Mouse (Mus musculus) hindbrain, embryonic 12.5 days (tissue): ENCODE measurements around the gene Sgpl1. TPM values are rescaled to one million over a fixed set of nuclear protein-coding genes. Genes with fewer than 3 reads are reported as not detected.
"Not testable (repeated sequence)": the region's sequence is repeated elsewhere in the genome, so short reads cannot be mapped to it uniquely, and the experiment has no call there.

ENCODE experiments used
- ATAC-seq: fragments of 200-750 bp; cut with Nextera tagmentation; 2 replicates; pipeline ENCODE4 v1.8.0; 2017; ENCODE audit warnings: moderate TSS enrichment; ENCODE audit not compliant: low FRiP score
- H3K27ac ChIP-seq: fragments of 300-500 bp; sonication (generic); 2 replicates; pipeline ENCODE4 v1.5.1; 2016; ENCODE audit warnings: mild to moderate bottlenecking
- H3K27me3 ChIP-seq: fragments of 300-500 bp; sonication (generic); 2 replicates; pipeline ENCODE4 v1.6.1; 2016; ENCODE audit warnings: mild to moderate bottlenecking
- H3K36me3 ChIP-seq: fragments of 300-500 bp; sonication (generic); 2 replicates; pipeline ENCODE4 v1.6.1; 2016; ENCODE audit warnings: mild to moderate bottlenecking
- H3K4me1 ChIP-seq: fragments of 300-500 bp; sonication (generic); 2 replicates; pipeline ENCODE4 v1.6.1; 2016
- H3K4me2 ChIP-seq: fragments of 300-500 bp; sonication (generic); replicated peaks from 2 replicates; pipeline ENCODE4 v1.6.1; 2016; ENCODE audit warnings: mild to moderate bottlenecking
- H3K4me3 ChIP-seq: fragments of 300-500 bp; sonication (generic); 2 replicates; pipeline ENCODE4 v1.5.1; 2016; ENCODE audit warnings: mild to moderate bottlenecking
- H3K9ac ChIP-seq: fragments of 300-500 bp; sonication (generic); 2 replicates; pipeline ENCODE4 v1.6.1; 2016; ENCODE audit warnings: mild to moderate bottlenecking, moderate library complexity
- H3K9me3 ChIP-seq: fragments of 300-500 bp; sonication (generic); replicated peaks from 2 replicates; pipeline ENCODE4 v1.6.1; 2016; ENCODE audit warnings: mild to moderate bottlenecking
- WGBS: fragments of 180-500 bp; shearing (Covaris S2); methylation state at CpG from one replicate; pipeline ENCODE4 v1.1.7; 2016; 5-methylcytosine and 5-hydroxymethylcytosine counted together
- polyA plus RNA-seq: library from polyadenylated mRNA; unstranded; fragments of >200 nt; fragmentation: Nextera tagmentation; extraction: Ambion mirVana; gene quantifications from 2 replicates; pipeline ENCODE4 v1.2.1, GENCODE M21; 2016

The Sgpl1 gene
- polyA plus RNA-seq, 1 experiment from 2014 or later = 91.7 TPM

- peaks cover 23% of the 10 kb centered on the region for H3K36me3 ChIP-seq
- not testable (repeated sequence) for ATAC-seq, H3K9me3 ChIP-seq, H3K4me2 ChIP-seq, H3K4me3 ChIP-seq, H3K27ac ChIP-seq, H3K4me1 ChIP-seq, H3K27me3 ChIP-seq, H3K9ac ChIP-seq
- WGBS = 90% methylated on average over 4 of the region's 4 CpGs
Observed at GRCm38 (mm10) chr10:61121732-61122131, 25.8 kb downstream of the Sgpl1 start.

DNA sequence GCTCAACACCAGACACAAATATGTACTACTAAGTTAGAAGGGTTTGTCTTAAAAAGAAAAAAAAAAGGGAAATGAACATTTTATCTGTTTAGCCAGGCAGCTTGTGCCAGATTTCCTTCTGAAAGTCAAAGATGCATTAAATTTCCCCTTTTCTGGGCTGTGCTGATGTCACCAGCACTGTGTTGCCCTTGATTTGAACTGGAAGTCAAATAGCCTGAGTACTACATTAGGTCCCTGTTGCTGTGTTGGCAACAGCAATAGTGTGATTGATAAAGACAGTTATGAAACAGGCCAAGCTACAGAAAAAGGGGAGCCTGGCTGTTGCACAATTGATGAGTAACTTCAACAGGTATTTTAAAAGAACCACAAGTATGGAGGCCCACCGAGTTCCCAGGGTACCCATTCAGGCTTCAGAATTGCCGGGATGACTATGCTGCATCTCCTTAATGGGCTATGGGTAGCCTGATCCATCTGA, 33.2 kb downstream of the Sgpl1 start:
- Histone ChIP-seq H3K4me3 (no peak overlapping the region), H3K27me3 (no peaks in the 10 kb centered on the region), H3K36me3 (peaks cover 44% of the 10 kb centered on the region), H3K4me1 (no peaks in the 10 kb centered on the region), H3K9me3 (no peaks in the 10 kb centered on the region), H3K4me2 (no peak overlapping the region), H3K27ac (no peak overlapping the region), H3K9ac (no peak overlapping the region)
- ATAC-seq = no peak
- WGBS = 100% methylated on average over 2 of the region's 2 CpGs

DNA sequence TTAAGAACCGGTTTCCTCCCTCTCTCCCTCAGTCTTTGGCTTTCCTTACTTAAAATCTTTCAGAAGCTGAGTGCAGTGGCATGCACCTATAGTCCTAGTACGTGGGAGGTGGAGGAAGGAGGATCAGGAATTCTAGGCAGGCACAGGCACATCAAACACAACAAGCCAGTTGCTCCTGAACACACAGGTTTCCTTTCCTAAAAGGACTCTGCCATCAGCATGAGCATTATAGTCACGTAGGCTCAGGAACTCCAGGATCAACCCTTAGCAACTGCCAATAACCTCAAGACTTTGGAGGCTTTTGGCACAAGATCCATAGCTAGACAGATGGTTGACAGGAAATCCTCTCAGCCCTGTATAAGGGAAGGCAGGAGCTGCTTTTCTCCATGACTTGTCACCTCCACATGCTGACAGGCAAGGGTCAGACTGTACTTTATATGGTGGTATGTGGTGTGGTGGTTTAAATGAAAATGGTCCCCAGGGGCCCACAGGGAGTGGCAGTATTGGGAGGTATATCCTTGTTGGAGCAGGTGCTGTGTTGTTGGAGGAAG, 43.9 kb downstream of the Sgpl1 start:
- peaks cover 95% of the 10 kb centered on the region for H3K36me3 ChIP-seq
- no peak overlapping the region for H3K9ac ChIP-seq
- no peaks in the 10 kb centered on the region for H3K27me3 ChIP-seq
- no peaks in the 10 kb centered on the region for H3K9me3 ChIP-seq
- no peaks in the 10 kb centered on the region for H3K4me1 ChIP-seq
- H3K4me3 ChIP-seq = no peak overlapping the region
- H3K27ac ChIP-seq = no peak overlapping the region
- 93% methylated on average over 3 of the region's 3 CpGs for WGBS
- no peak for ATAC-seq
- no peak overlapping the region for H3K4me2 ChIP-seq

DNA sequence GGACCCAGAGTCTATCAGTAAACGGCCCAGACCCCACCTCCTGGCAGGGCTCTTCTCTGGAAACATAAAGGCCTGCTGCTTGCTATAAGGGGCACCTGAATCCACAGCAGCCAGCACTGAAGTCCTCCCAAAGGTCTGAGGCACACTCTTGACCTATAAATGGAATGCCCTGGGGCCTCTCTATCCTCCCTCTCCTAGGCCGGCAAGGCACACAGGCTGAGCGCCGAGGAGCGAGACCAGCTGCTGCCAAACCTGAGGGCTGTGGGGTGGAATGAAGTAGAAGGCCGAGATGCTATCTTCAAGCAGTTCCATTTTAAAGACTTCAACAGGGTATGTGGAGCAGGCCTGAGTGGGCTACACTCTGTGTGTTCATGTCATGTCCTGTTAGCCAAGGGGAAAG, 55.6 kb downstream of the Sgpl1 start:
- WGBS = 69% methylated on average over 6 of the region's 6 CpGs
- no peaks in the 10 kb centered on the region for H3K27me3 ChIP-seq
- no peaks in the 10 kb centered on the region for H3K9me3 ChIP-seq
- no peak overlapping the region for H3K27ac ChIP-seq
- H3K36me3 ChIP-seq = no peaks in the 10 kb centered on the region
- H3K4me2 ChIP-seq = no peak overlapping the region
- no peak overlapping the region for H3K4me3 ChIP-seq
- H3K9ac ChIP-seq = no peak overlapping the region
- ATAC-seq = no peak
- peaks cover 12% of the 10 kb centered on the region for H3K4me1 ChIP-seq

DNA sequence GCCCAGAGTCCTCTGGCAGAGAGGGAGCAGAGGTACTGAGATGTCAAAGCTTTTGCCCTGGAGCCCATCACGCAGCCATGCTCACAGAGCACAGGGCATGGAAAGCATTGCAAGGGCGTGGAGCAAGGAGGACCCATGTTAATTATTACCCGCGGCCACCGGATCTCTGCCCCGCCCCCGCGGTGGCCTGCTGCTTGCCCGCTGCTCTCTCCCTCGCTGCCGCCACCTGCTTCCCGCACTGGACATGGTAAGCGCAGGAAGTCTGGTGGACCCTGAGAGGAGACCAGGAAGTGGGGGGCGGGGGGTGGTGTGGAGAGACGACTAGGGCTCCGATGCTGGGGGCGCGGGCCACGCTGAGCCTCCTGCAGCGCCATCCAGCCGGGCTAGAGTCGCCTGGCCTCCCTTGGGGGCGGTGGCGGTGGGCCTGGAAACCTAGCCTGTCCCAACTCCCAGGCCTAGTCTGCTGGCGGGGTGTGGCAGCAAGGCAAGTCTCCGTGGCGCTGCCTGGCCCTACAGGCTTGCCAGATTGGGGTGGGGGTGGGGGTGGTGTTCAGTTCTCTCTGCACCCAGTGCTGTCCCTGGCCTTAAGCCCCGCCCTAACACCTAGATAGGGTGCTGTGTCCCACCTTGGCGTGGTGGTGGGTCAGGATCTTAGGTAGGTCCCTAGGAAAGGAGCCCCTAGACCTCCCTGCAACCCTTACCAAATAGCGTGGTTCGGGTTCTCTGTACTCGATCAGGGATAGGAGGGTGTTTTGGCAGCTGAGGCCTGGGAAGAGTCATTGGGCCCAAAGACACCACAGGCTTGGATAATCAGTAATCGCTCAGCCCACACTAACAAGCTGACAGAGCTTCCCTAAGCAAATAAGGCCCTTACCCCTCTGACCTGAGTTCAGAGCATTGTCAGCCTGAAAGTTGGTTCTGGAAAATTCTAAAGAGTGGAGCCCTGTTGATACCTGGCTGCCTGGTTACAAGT, 58.0 kb downstream of the Sgpl1 start, which contains the start of gene Pcbd1:
Gene Pcbd1, plus strand, starts transcription at position 162 of the 973 bp plus-strand sequence.
- peak; percentile 62 for ATAC-seq
- Histone ChIP-seq H3K36me3 (no peaks in the 10 kb centered on the region), H3K9me3 (no peaks in the 10 kb centered on the region), H3K27ac (peak within 1 kb of the TSS; percentile 52), H3K9ac (peak within 1 kb of the TSS; percentile 69), H3K4me3 (peak within 1 kb of the TSS; percentile 33), H3K27me3 (no peaks in the 10 kb centered on the region), H3K4me1 (peaks cover 17% of the 10 kb centered on the region), H3K4me2 (peak within 1 kb of the TSS; percentile 77)
- WGBS = 9% methylated on average over 31 of the region's 33 CpGs

DNA sequence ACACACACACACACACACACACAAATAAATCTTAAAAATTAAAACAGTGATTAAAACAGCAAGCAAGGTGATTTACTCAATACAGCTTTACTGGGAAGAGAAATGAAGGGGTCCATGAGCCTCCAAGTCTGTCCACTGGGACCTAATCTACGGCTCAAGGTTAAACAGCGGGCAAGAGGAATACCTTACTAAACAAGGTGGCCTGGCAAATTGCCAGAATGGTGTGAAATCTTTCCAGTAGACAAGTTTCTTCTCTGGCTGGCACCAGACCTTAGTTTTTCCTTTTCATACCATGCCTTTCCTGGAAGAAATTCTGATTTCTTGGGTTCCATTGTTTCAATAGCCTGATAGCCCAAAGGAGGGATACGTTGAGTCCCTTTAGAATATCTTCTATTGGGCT, 59.0 kb downstream of the Sgpl1 start:
- Histone ChIP-seq H3K4me3 (no peak overlapping the region), H3K9me3 (no peaks in the 10 kb centered on the region), H3K4me1 (peaks cover 17% of the 10 kb centered on the region), H3K27me3 (no peaks in the 10 kb centered on the region), H3K4me2 (no peak overlapping the region), H3K36me3 (no peaks in the 10 kb centered on the region), H3K9ac (no peak overlapping the region), H3K27ac (no peak overlapping the region)
- no peak for ATAC-seq
- WGBS = 93% methylated on average over 3 of the region's 3 CpGs

- ATAC-seq = peak; percentile 62; the same call in 1 of the 2 replicates
- 40% methylated on average over 3 of the region's 3 CpGs for WGBS
- H3K27ac ChIP-seq = peak overlapping the region; percentile 37
Observed at GRCm38 (mm10) chr10:61086502-61086901, 61.0 kb downstream of the Sgpl1 start.

DNA sequence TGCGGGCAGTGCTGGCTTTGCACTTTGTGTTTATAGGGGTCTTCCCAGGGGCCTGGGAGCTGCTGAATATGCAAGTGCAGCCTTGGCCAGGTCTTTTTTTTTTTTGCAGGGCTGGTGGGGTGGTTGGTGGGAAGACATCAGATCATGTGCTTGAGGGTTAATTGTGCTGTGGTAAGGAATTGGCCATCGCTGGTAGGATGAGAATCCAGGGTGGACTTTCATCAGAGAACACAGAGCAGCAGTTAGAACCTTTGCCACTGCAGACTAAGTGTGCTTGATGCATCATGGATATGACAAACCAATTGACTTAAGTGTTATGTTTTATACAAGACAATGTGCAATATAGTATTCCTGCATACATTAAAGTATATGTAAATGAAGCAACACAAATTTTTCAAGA, 62.1 kb downstream of the Sgpl1 start:
- Histone ChIP-seq H3K4me2 (no peak overlapping the region), H3K9me3 (no peaks in the 10 kb centered on the region), H3K4me3 (no peak overlapping the region), H3K27me3 (no peaks in the 10 kb centered on the region), H3K9ac (no peak overlapping the region), H3K36me3 (no peaks in the 10 kb centered on the region), H3K27ac (no peak overlapping the region), H3K4me1 (peaks cover 21% of the 10 kb centered on the region)
- 88% methylated on average over 2 of the region's 2 CpGs for WGBS
- no peak for ATAC-seq

More at GRCm38 (mm10) chr10:61086502-61086901, 61.0 kb downstream of the Sgpl1 start:
- no peaks in the 10 kb centered on the region for H3K27me3 ChIP-seq
- no peak overlapping the region for H3K4me2 ChIP-seq
- H3K4me3 ChIP-seq = no peak overlapping the region
- H3K9me3 ChIP-seq = no peaks in the 10 kb centered on the region
- no peaks in the 10 kb centered on the region for H3K36me3 ChIP-seq
- peaks cover 17% of the 10 kb centered on the region for H3K4me1 ChIP-seq
- H3K9ac ChIP-seq = no peak overlapping the region

DNA sequence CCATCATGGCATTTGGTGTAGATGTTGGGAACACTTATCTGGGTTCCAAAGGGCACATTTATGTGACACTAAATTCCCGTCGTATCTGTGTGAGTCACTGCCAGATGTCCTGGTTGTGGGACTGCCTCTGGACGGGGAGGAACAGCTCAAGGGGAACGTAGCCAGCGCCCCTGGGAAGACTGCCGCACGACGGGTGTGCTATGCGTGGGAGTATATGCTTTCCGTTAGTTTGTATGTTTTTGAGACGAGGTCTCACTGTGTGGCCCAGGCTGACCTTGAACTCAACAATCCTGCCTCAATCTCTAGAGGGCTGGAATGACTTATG, 66.6 kb downstream of the Sgpl1 start:
- Histone ChIP-seq H3K27ac (peak overlapping the region; percentile 83), H3K27me3 (no peaks in the 10 kb centered on the region), H3K36me3 (no peaks in the 10 kb centered on the region), H3K4me3 (no peak overlapping the region), H3K4me2 (no peak overlapping the region), H3K4me1 (peaks cover 6% of the 10 kb centered on the region; the same call in 1 of the 2 replicates), H3K9me3 (no peaks in the 10 kb centered on the region), H3K9ac (no peak overlapping the region)
- ATAC-seq = no peak
- WGBS = 82% methylated on average over 11 of the region's 11 CpGs

DNA sequence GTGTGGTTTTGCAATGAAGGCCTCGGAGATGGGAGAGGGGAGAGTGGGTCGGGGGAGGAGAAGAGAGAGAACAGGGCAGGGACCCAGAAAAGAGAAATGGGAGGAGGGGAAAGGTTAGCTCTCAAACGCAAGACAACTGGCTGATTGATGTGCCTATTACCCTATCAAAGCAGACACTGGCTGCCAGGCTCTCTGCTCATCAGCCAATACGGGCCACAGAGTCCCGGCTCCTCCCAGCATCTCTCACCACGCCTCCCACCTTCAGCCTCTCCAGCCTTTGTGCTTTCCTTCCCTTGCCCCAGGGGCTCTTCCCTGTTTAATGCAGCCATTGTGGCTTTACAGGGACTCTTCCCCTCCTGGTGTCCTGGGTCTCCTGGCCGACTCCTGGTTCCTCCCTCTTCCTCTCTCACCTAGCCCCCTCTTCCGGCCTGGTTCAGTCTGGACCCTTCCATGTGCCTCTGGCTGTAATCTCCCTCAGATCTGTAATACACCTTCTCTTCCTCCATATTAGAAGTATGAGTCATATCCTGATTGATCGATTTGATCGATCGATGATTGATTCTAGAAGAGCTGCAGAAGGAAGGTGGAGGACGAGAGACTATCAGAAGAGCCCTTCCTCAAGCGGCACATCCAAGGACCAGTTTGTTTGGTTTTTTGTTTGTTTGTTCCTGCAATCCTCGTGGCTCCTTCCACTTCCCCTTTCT, 67.1 kb downstream of the Sgpl1 start:
- Histone ChIP-seq H3K9me3 (no peaks in the 10 kb centered on the region), H3K4me2 (peak overlapping the region; percentile 41), H3K27ac (peak overlapping the region; percentile 83), H3K4me1 (peaks cover 6% of the 10 kb centered on the region; the same call in 1 of the 2 replicates), H3K36me3 (no peaks in the 10 kb centered on the region), H3K9ac (no peak overlapping the region), H3K4me3 (no peak overlapping the region), H3K27me3 (no peaks in the 10 kb centered on the region)
- WGBS = 43% methylated on average over 14 of the region's 14 CpGs
- ATAC-seq = peak; percentile 97

DNA sequence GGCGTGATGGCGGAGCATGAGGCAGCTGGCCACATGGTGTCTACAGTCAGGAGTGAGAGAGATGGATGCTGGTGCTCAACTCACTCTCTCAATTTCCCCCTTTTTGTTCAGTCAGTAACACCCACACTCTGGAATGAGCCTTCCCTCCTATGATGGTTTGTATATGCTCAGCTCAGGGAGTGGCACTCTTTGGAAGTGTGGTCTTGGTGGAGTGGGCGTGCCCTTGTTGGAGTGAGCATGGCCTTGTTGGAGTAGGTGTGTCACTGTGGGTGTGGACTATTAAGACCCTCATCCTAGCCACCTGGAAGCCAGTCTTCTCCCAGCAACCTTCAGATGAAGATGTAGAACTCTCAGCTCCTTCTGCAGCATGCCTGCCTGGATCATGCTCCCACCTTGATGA, 71.9 kb downstream of the Sgpl1 start:
- no peak overlapping the region for H3K4me2 ChIP-seq
- WGBS = 94% methylated on average over 3 of the region's 3 CpGs
- no peaks in the 10 kb centered on the region for H3K9me3 ChIP-seq
- ATAC-seq = no peak
- H3K4me1 ChIP-seq = peaks cover 4% of the 10 kb centered on the region; the same call in 1 of the 2 replicates
- H3K36me3 ChIP-seq = no peaks in the 10 kb centered on the region
- H3K27ac ChIP-seq = no peak overlapping the region
- H3K9ac ChIP-seq = no peak overlapping the region
- H3K27me3 ChIP-seq = 0 out of 2 replicates have a peak, but pooled peaks cover 2% of the 10 kb centered on the region
- no peak overlapping the region for H3K4me3 ChIP-seq

GRCm38 (mm10) chr10:61074643-61075042, 72.9 kb downstream of the Sgpl1 start:
- Histone ChIP-seq H3K9ac (no peak overlapping the region), H3K4me2 (no peak overlapping the region), H3K36me3 (no peaks in the 10 kb centered on the region), H3K27me3 (0 out of 2 replicates have a peak, but pooled peaks cover 2% of the 10 kb centered on the region), H3K4me1 (0 out of 2 replicates have a peak, but pooled peaks cover under 1% of the 10 kb centered on the region), H3K4me3 (no peak overlapping the region), H3K9me3 (no peaks in the 10 kb centered on the region), H3K27ac (no peak overlapping the region)
- ATAC-seq = no peak
- WGBS = 0% methylated on average over 1 of the region's 1 CpGs
